Mouse (Mus musculus) heart, postnatal 0 days (tissue): ENCODE data around the gene Nomo1. TPM values are rescaled to one million over a fixed set of nuclear protein-coding genes. Genes with fewer than 3 reads are reported as not detected.

Experiments used
- ATAC-seq: fragments of 200-750 bp; cut with Nextera tagmentation; 2 replicates; pipeline ENCODE4 v1.8.0; 2017; ENCODE audit warnings: low read depth, moderate number of reproducible peaks, moderate library complexity; ENCODE audit not compliant: insufficient read depth
- DNase-seq: peaks from one replicate; pipeline ENCODE4 v3.0.0-alpha.2; 2016; ENCODE audit warnings: low spot score
- H3K27ac ChIP-seq: fragments of 300-500 bp; sonication (generic); 2 replicates; pipeline ENCODE4 v1.5.1; 2014; ENCODE audit warnings: low read depth, mild to moderate bottlenecking
- H3K27me3 ChIP-seq: fragments of 300-500 bp; sonication (generic); 2 replicates; pipeline ENCODE4 v1.6.1; 2014; ENCODE audit warnings: low read length, mixed read lengths; ENCODE audit not compliant: control insufficient read depth, insufficient read depth
- H3K36me3 ChIP-seq: fragments of 300-500 bp; sonication (generic); replicated peaks from 2 replicates; pipeline ENCODE4 v1.6.1; 2014; ENCODE audit warnings: low read length, mixed read lengths; ENCODE audit not compliant: control insufficient read depth, insufficient read depth
- H3K4me1 ChIP-seq: fragments of 300-500 bp; sonication (generic); 2 replicates; pipeline ENCODE4 v1.6.1; 2014; ENCODE audit warnings: antibody characterized with exemption; ENCODE audit not compliant: control insufficient read depth, insufficient read depth
- H3K4me2 ChIP-seq: fragments of 300-500 bp; sonication (generic); 2 replicates; pipeline ENCODE4 v1.6.1; 2014; ENCODE audit warnings: low read depth, mild to moderate bottlenecking, low read length, moderate library complexity
- H3K4me3 ChIP-seq: fragments of 300-500 bp; sonication (generic); 2 replicates; pipeline ENCODE4 v1.5.1; 2014; ENCODE audit warnings: low read depth, low read length
- H3K9ac ChIP-seq: fragments of 300-500 bp; sonication (generic); replicated peaks from 2 replicates; pipeline ENCODE4 v1.6.1; 2014; ENCODE audit warnings: low read depth, low read length, mixed read lengths
- H3K9me3 ChIP-seq: fragments of 300-500 bp; sonication (generic); replicated peaks from 2 replicates; pipeline ENCODE4 v1.6.1; 2016; ENCODE audit warnings: low read length; ENCODE audit not compliant: control insufficient read depth
- CTCF ChIP-seq: IDR thresholded peaks from 2 replicates; pipeline ENCODE4 v1.5.1; 2016; ENCODE audit warnings: antibody characterized with exemption, control low read depth, low read depth
- EP300 ChIP-seq: IDR thresholded peaks from 2 replicates; pipeline ENCODE4 v1.6.1; 2016; ENCODE audit warnings: antibody characterized with exemption, low read depth
- WGBS: fragments of 180-500 bp; shearing (Covaris S2); extraction: QIAGEN DNeasy Blood & Tissue Kit; methylation state at CpG from one replicate; pipeline ENCODE4 v1.1.7; 2014; 5-methylcytosine and 5-hydroxymethylcytosine counted together
- polyA plus RNA-seq: library from polyadenylated mRNA; unstranded; fragments of >200 nt; fragmentation: Nextera tagmentation; extraction: Ambion mirVana; gene quantifications from 2 replicates; pipeline ENCODE4 v1.2.1, GENCODE M21; 2015
- total RNA-seq: library from RNA; depleted of rRNA; stranded (reverse); fragments of >200 nt; gene quantifications from 2 replicates; pipeline ENCODE4 v1.2.3, GENCODE M21; 2014; ENCODE audit warnings: low replicate concordance

The Nomo1 gene
- total and polyA plus RNA-seq, 2 experiments from 2014 or later, result 23.6 to 42.3 TPM

- no peak overlapping the region for H3K4me2 ChIP-seq
- H3K9ac ChIP-seq, result no peak overlapping the region
- no peaks in the 10 kb centered on the region for H3K4me1 ChIP-seq
- H3K36me3 ChIP-seq, result no peaks in the 10 kb centered on the region
- ATAC-seq (no peak), DNase-seq (no peak)
- H3K9me3 ChIP-seq, result no peaks in the 10 kb centered on the region
- no peaks in the 10 kb centered on the region for H3K27me3 ChIP-seq
- 73% methylated on average over 9 of the region's 9 CpGs for WGBS
- no peak overlapping the region for H3K27ac ChIP-seq
- no peak overlapping the region for H3K4me3 ChIP-seq
- TF ChIP-seq EP300 (no peak), CTCF (no peak)
Observed at GRCm38 (mm10) chr7:46025436-46025835, 8.1 kb upstream of the Nomo1 start.

- Histone ChIP-seq H3K36me3 (no peaks in the 10 kb centered on the region), H3K4me3 (no peak overlapping the region), H3K9ac (no peak overlapping the region), H3K27me3 (no peaks in the 10 kb centered on the region), H3K9me3 (no peaks in the 10 kb centered on the region), H3K27ac (no peak overlapping the region), H3K4me2 (no peak overlapping the region), H3K4me1 (no peaks in the 10 kb centered on the region)
- no peak for DNase-seq
- no peak for TF ChIP-seq EP300
- TF ChIP-seq CTCF, result no peak
- WGBS, result 85% methylated on average over 10 of the region's 10 CpGs
- ATAC-seq, result no peak
Observed at GRCm38 (mm10) chr7:46028681-46029080, 4.8 kb upstream of the Nomo1 start.

GRCm38 (mm10) chr7:46029299-46030144 is 4.0 kb upstream of the Nomo1 start:
- Histone ChIP-seq H3K27ac (no peak overlapping the region), H3K9ac (no peak overlapping the region), H3K36me3 (no peaks in the 10 kb centered on the region), H3K27me3 (no peaks in the 10 kb centered on the region), H3K4me3 (no peak overlapping the region), H3K4me1 (peaks cover 5% of the 10 kb centered on the region), H3K4me2 (no peak overlapping the region), H3K9me3 (no peaks in the 10 kb centered on the region)
- DNase-seq (no peak), ATAC-seq (no peak)
- no peak for TF ChIP-seq CTCF
- WGBS, result 61% methylated on average over 7 of the region's 9 CpGs

- no peak within 1 kb of the TSS for H3K4me3 ChIP-seq
- H3K4me1 ChIP-seq, result peaks cover 10% of the 10 kb centered on the region
- TF ChIP-seq EP300 (no peak), CTCF (no peak)
- H3K9ac ChIP-seq, result no peak within 1 kb of the TSS
- no peak within 1 kb of the TSS for H3K27ac ChIP-seq
- ATAC-seq (no peak), DNase-seq (no peak)
- no peak within 1 kb of the TSS for H3K4me2 ChIP-seq
- no peaks in the 10 kb centered on the region for H3K36me3 ChIP-seq
- H3K9me3 ChIP-seq, result no peaks in the 10 kb centered on the region
- H3K27me3 ChIP-seq, result no peaks in the 10 kb centered on the region
- 15% methylated on average over 11 of the region's 11 CpGs for WGBS
Observed at GRCm38 (mm10) chr7:46030145-46030488, 3.4 kb upstream of the Nomo1 start, which contains the start of gene Abcc6. Abcc6 (minus strand) TSS chr7:46030302.

- H3K4me3 ChIP-seq, result no peak overlapping the region
- H3K9me3 ChIP-seq, result no peaks in the 10 kb centered on the region
- DNase-seq (no peak), ATAC-seq (no peak)
- H3K27ac ChIP-seq, result no peak overlapping the region
- H3K4me1 ChIP-seq, result peaks cover 10% of the 10 kb centered on the region
- H3K4me2 ChIP-seq, result no peak overlapping the region
- no peak overlapping the region for H3K9ac ChIP-seq
- TF ChIP-seq EP300, result no peak
- TF ChIP-seq CTCF, result no peak
- WGBS, result 68% methylated on average over 2 of the region's 2 CpGs
- no peaks in the 10 kb centered on the region for H3K36me3 ChIP-seq
- no peaks in the 10 kb centered on the region for H3K27me3 ChIP-seq
Observed at GRCm38 (mm10) chr7:46031075-46031474, 2.4 kb upstream of the Nomo1 start.

GRCm38 (mm10) chr7:46033870-46034337 is 406 bp downstream of the Nomo1 start:
- ATAC-seq, result peak; percentile 51
- H3K27ac ChIP-seq, result no peak overlapping the region
- no peak for TF ChIP-seq EP300
- TF ChIP-seq CTCF, result no peak

More at GRCm38 (mm10) chr7:46033870-46034337, 406 bp downstream of the Nomo1 start:
- Histone ChIP-seq H3K4me2 (peak overlapping the region; percentile 98), H3K36me3 (0 out of 2 replicates have a peak, but pooled peaks cover 11% of the 10 kb centered on the region), H3K9me3 (no peaks in the 10 kb centered on the region), H3K9ac (peak overlapping the region; percentile 92), H3K4me1 (peaks cover 10% of the 10 kb centered on the region), H3K27me3 (no peaks in the 10 kb centered on the region), H3K4me3 (peak overlapping the region; percentile 91)
- DNase-seq, result no peak
- WGBS, result 0% methylated on average over 18 of the region's 35 CpGs
